Mouse (Mus musculus) embryonic stem cell, embryonic (primary cell): ENCODE measurements at regions not wholly inside any gene's neighbourhood (a gene's known extent, or its start where the extent isn't known, plus 50 kb on each side); places are given as distances from the start of the nearest gene placed in this dataset.
"Not testable (repeated sequence)": the region's sequence is repeated elsewhere in the genome, so short reads cannot be mapped to it uniquely, and the experiment has no call there.

Source experiments
- CTCF ChIA-PET, 4 experiments: fragments of 300-600 bp in 2 of 4; fragments of 350-600 bp in 2 of 4; sonication (Branson Sonifier 250); formaldehyde crosslinking; loops; one replicate each; lab custom pipeline; 2022; ENCODE audit warnings: inconsistent platforms in 2 of 4; lab: Charles Lee
- POLR2A ChIA-PET, 4 experiments: fragments of 300-600 bp in 2 of 4; fragments of 350-600 bp in 2 of 4; sonication (Branson Sonifier 250); formaldehyde crosslinking; loops; one replicate each; lab custom pipeline; 2022; ENCODE audit warnings: antibody characterized with exemption in 4 of 4, inconsistent platforms in 1 of 4; lab: Charles Lee

DNA sequence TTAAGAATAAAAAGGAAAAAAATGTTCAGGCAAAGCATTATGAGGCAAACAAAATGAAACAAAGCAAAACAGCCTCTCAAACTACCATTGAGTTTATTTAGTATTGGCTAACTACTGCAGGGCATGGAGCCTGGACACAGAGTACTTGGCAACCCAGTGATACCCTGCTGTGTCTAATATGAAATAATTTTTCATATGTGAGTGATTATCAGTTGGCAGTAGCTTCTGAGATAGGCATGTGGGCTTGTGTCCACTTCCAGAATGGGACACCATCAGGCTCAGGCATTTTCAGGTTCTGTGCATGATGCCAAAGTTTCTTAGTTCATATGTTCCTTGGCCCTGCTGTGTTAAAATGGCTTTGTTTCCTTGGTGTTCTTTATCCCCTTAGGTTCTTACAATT is 879.0 kb upstream of the Epha6 start:
- POLR2A ChIA-PET, result no interaction called here
- CTCF ChIA-PET, result no interaction called here

DNA sequence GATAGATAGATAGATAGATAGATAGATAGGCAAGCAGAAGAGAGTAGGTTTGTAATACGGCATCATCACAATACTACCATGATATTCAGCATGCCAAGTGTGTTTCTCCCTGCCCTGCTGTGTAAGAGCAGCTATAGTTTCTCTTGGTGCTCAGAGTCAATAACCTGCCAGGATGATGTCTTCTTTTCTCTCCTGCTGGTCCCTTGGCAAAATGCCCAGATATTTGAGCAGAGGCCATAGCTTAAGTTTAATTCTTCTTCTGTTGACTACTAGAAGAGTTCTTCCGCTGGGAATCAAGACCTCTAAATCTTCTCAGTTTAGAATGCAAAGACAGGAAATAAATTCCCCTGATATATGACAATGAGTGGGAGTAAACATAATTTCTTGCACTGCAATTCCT is 836.5 kb upstream of the Epha6 start:
- ChIA-PET POLR2A (no interaction called here), CTCF (no interaction called here)

DNA sequence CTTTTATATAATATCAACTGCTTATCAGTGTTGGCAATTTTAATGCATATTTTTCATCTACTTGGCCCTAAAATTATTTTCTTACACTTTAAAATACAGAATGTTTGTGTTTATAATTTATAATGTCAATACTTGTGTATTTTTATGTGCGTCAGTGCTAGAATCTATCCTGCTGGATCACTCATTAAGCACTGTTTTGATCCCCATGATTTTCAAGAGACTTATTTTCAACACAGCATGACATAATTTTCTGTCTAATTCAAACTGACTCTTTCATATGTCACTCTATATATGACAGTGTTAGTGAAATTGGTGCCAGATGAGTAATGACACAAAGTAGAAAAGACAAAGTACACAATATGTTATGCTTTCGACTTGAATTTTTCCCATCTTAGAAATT is 795.9 kb upstream of the Epha6 start:
- POLR2A ChIA-PET, result no interaction called here
- CTCF ChIA-PET, result no interaction called here

DNA sequence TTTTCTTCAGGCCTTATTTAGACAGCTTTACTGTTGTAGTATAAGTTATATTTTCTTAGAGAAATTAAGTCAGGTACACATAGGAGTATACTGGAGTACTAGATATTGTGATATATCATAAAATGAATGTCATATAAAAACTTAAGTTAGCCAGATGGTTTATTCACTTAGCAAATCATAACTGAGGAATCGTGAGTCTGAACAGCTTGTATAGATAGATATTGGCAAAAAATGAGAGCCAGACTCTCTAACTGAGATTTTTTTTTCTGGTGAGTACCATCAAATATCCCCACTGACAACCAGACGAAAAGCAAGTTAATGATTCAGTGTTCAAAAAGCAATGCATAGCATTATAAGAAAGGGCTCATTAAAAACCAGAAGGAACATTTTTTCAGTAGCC is 776.6 kb upstream of the Epha6 start:
- POLR2A ChIA-PET, result interaction anchor here in 1 of 4 experiments (0.8 kb wide), 1 partner anchor 15 kb away, joined by 3 read pairs; no protein-coding TSS in a partner anchor
- CTCF ChIA-PET, result no interaction called here

DNA sequence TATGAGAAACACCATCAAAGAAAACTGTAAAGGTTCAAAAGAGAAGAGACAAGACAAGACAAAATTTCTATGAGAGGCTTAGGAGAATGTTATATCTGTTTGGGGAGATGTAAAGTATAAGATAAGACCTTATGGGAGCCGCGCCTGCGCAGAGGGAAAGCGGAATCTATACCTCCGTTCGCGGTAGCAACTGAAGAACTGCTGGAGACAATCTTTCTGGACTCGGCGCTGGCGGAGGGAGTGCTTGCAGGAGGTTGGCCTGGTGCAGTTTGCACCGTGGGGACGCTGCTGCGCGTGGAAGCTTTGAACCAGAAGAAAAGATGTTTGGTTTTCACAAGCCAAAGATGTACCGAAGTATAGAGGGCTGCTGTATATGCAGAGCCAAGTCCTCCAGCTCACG is 771.6 kb upstream of the Epha6 start:
- CTCF ChIA-PET, POLR2A ChIA-PET: not testable (repeated sequence)
